Mouse (Mus musculus) lung, adult 2 months (tissue): Measurements from ENCODE around the gene Cyp2j9.

Experiments
- CTCF ChIP-seq: fragments of 200-500 bp; IDR thresholded peaks from 2 replicates; pipeline ENCODE4 v1.5.1; 2011; ENCODE audit warnings: mild to moderate bottlenecking, low read length, control low read depth; ENCODE audit not compliant: insufficient read depth
- POLR2A ChIP-seq: fragments of 200-500 bp; IDR thresholded peaks from 2 replicates; pipeline ENCODE4 v1.6.1; 2011; ENCODE audit warnings: low read depth, mild to moderate bottlenecking, control low read depth, low read length, borderline replicate concordance; ENCODE audit errors: extremely low read depth

DNA sequence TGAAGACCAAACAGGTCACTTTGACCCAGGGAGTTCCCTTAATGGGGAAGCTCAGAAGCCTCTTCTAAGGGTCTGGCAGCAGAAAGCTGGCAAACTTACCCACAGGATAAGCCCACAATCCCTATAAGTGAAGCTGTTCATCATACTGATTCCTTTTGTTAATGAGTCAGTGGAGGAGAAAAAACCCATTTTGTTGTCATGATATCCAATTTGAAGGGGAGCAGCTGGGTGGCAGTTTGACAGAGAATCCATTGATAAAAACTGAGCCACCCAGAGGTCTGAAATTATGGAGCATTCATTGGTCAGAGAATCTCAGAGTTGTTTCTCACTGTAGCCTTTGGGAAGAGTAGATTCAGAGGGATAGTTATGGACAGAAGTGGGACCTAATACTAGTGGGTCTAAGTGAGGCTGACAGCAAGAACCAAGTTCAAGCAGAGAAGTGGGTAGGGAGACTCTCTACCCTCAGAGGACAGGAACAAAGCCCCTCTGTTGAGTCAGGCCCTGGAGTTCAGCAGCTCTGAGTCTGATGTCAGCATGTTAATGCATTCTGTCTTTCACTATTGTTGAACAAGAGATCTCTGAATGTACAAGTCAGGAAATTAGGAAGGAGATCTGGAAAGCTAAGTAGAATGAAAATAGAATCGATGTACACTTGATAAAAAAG lies 9.8 kb downstream of the Cyp2j9 start:
- TF ChIP-seq CTCF (no peak), POLR2A (no peak)
